Mouse (Mus musculus): Measurements from ENCODE around the gene Gm20388. TPM values are rescaled to one million over a fixed set of nuclear protein-coding genes. Genes with fewer than 3 reads are reported as not detected.
"Not testable (repeated sequence)": the region's sequence is repeated elsewhere in the genome, so short reads cannot be mapped to it uniquely, and the experiment has no call there.

Gm20388 gene
- polyA plus RNA-seq, 1 experiment: 28.1 TPM

- Histone ChIP-seq H3K36me3 (ENCODE audit: control insufficient read depth, insufficient read depth, low read length, poor library complexity, severe bottlenecking) (no peaks in the 10 kb centered on the region), H3K9me3 (replicated peaks; ENCODE audit: control insufficient read depth, insufficient read depth, low read length, poor library complexity, severe bottlenecking) (no peaks in the 10 kb centered on the region), H3K9ac (ENCODE audit: low read depth, poor library complexity, severe bottlenecking) (0 out of 2 replicates have a peak overlapping the region, but pooled peaks have one; percentile 26), H3K27ac (ENCODE audit: insufficient read depth, low read length) (no peak overlapping the region), H3K4me3 (ENCODE audit: low read depth, low read length) (peak overlapping the region; percentile 65), H3K4me1 (ENCODE audit: control insufficient read depth, insufficient read depth, low read length) (no peaks in the 10 kb centered on the region), H3K27me3 (ENCODE audit: control insufficient read depth, insufficient read depth, low read length, poor library complexity, severe bottlenecking) (no peaks in the 10 kb centered on the region; the same call in 1 of the 2 replicates)
- peak; percentile 83 for TF ChIP-seq CTCF (IDR thresholded peaks at IDR 0.05; ENCODE audit: low read depth, low read length)
- no peak for TF ChIP-seq POLR2A (IDR thresholded peaks at IDR 0.05; ENCODE audit: insufficient read depth, low read length)
- no peak for TF ChIP-seq EP300 (IDR thresholded peaks at IDR 0.05; ENCODE audit: insufficient read depth, low read depth, low read length)
Measured at GRCm38 (mm10) chr8:123628968-123629755, 3718.5 kb downstream of the Gm20388 start.

- Histone ChIP-seq H3K9ac (ENCODE audit: low read depth, poor library complexity, severe bottlenecking) (no peak overlapping the region), H3K27ac (ENCODE audit: insufficient read depth, low read length) (no peak overlapping the region), H3K36me3 (ENCODE audit: control insufficient read depth, insufficient read depth, low read length, poor library complexity, severe bottlenecking) (no peaks in the 10 kb centered on the region), H3K27me3 (ENCODE audit: control insufficient read depth, insufficient read depth, low read length, poor library complexity, severe bottlenecking) (no peaks in the 10 kb centered on the region), H3K9me3 (replicated peaks; ENCODE audit: control insufficient read depth, insufficient read depth, low read length, poor library complexity, severe bottlenecking) (no peaks in the 10 kb centered on the region), H3K4me1 (ENCODE audit: control insufficient read depth, insufficient read depth, low read length) (no peaks in the 10 kb centered on the region), H3K4me3 (ENCODE audit: low read depth, low read length) (no peak overlapping the region)
- TF ChIP-seq POLR2A (IDR thresholded peaks at IDR 0.05; ENCODE audit: insufficient read depth, low read length): no peak
- no peak for TF ChIP-seq CTCF (IDR thresholded peaks at IDR 0.05; ENCODE audit: low read depth, low read length)
- TF ChIP-seq EP300 (IDR thresholded peaks at IDR 0.05; ENCODE audit: insufficient read depth, low read depth, low read length): no peak
Measured at GRCm38 (mm10) chr8:123630058-123630457, 3719.4 kb downstream of the Gm20388 start.

GRCm38 (mm10) chr8:123630841-123631251 is 3720.2 kb downstream of the Gm20388 start:
- Histone ChIP-seq H3K36me3 (ENCODE audit: control insufficient read depth, insufficient read depth, low read length, poor library complexity, severe bottlenecking) (no peaks in the 10 kb centered on the region), H3K9ac (ENCODE audit: low read depth, poor library complexity, severe bottlenecking) (no peak overlapping the region), H3K4me1 (ENCODE audit: control insufficient read depth, insufficient read depth, low read length) (no peaks in the 10 kb centered on the region), H3K27ac (ENCODE audit: insufficient read depth, low read length) (no peak overlapping the region), H3K9me3 (replicated peaks; ENCODE audit: control insufficient read depth, insufficient read depth, low read length, poor library complexity, severe bottlenecking) (no peaks in the 10 kb centered on the region), H3K4me3 (ENCODE audit: low read depth, low read length) (no peak overlapping the region), H3K27me3 (ENCODE audit: control insufficient read depth, insufficient read depth, low read length, poor library complexity, severe bottlenecking) (no peaks in the 10 kb centered on the region)
- TF ChIP-seq CTCF (IDR thresholded peaks at IDR 0.05; ENCODE audit: low read depth, low read length): no peak
- TF ChIP-seq POLR2A (IDR thresholded peaks at IDR 0.05; ENCODE audit: insufficient read depth, low read length): no peak
- TF ChIP-seq EP300 (IDR thresholded peaks at IDR 0.05; ENCODE audit: insufficient read depth, low read depth, low read length): no peak

- not testable (repeated sequence) for H3K36me3 ChIP-seq (ENCODE audit: control insufficient read depth, insufficient read depth, low read length, poor library complexity, severe bottlenecking); H3K27ac ChIP-seq (ENCODE audit: insufficient read depth, low read length); H3K27me3 ChIP-seq (ENCODE audit: control insufficient read depth, insufficient read depth, low read length, poor library complexity, severe bottlenecking); H3K4me1 ChIP-seq (ENCODE audit: control insufficient read depth, insufficient read depth, low read length); H3K9me3 ChIP-seq (replicated peaks; ENCODE audit: control insufficient read depth, insufficient read depth, low read length, poor library complexity, severe bottlenecking); H3K4me3 ChIP-seq (ENCODE audit: low read depth, low read length); H3K9ac ChIP-seq (ENCODE audit: low read depth, poor library complexity, severe bottlenecking)
Measured at GRCm38 (mm10) chr8:123631746-123632145, 3721.1 kb downstream of the Gm20388 start.

- Histone ChIP-seq H3K4me3 (ENCODE audit: low read depth, low read length) (no peak overlapping the region), H3K4me1 (ENCODE audit: control insufficient read depth, insufficient read depth, low read length) (no peaks in the 10 kb centered on the region), H3K9me3 (replicated peaks; ENCODE audit: control insufficient read depth, insufficient read depth, low read length, poor library complexity, severe bottlenecking) (no peaks in the 10 kb centered on the region), H3K9ac (ENCODE audit: low read depth, poor library complexity, severe bottlenecking) (no peak overlapping the region), H3K27ac (ENCODE audit: insufficient read depth, low read length) (no peak overlapping the region), H3K36me3 (ENCODE audit: control insufficient read depth, insufficient read depth, low read length, poor library complexity, severe bottlenecking) (no peaks in the 10 kb centered on the region), H3K27me3 (ENCODE audit: control insufficient read depth, insufficient read depth, low read length, poor library complexity, severe bottlenecking) (no peaks in the 10 kb centered on the region)
- TF ChIP-seq POLR2A (IDR thresholded peaks at IDR 0.05; ENCODE audit: insufficient read depth, low read length) (no peak), CTCF (IDR thresholded peaks at IDR 0.05; ENCODE audit: low read depth, low read length) (no peak), EP300 (IDR thresholded peaks at IDR 0.05; ENCODE audit: insufficient read depth, low read depth, low read length) (no peak)
Measured at GRCm38 (mm10) chr8:123632257-123632656, 3721.6 kb downstream of the Gm20388 start.

- Histone ChIP-seq H3K9me3 (replicated peaks; ENCODE audit: control insufficient read depth, insufficient read depth, low read length, poor library complexity, severe bottlenecking) (peaks cover 1% of the 10 kb centered on the region; the same call in 1 of the 2 replicates), H3K36me3 (ENCODE audit: control insufficient read depth, insufficient read depth, low read length, poor library complexity, severe bottlenecking) (no peaks in the 10 kb centered on the region), H3K9ac (ENCODE audit: low read depth, poor library complexity, severe bottlenecking) (no peak overlapping the region), H3K4me3 (ENCODE audit: low read depth, low read length) (no peak overlapping the region), H3K27me3 (ENCODE audit: control insufficient read depth, insufficient read depth, low read length, poor library complexity, severe bottlenecking) (no peaks in the 10 kb centered on the region), H3K4me1 (ENCODE audit: control insufficient read depth, insufficient read depth, low read length) (no peaks in the 10 kb centered on the region), H3K27ac (ENCODE audit: insufficient read depth, low read length) (no peak overlapping the region)
- no peak for TF ChIP-seq POLR2A (IDR thresholded peaks at IDR 0.05; ENCODE audit: insufficient read depth, low read length)
Measured at GRCm38 (mm10) chr8:123633801-123634200, 3723.2 kb downstream of the Gm20388 start.

Measured in ES-Bruce4 (cell line).